Mouse (Mus musculus): ENCODE results near the gene Brpf3. TPM values are rescaled to one million over a fixed set of nuclear protein-coding genes. Genes with fewer than 3 reads are reported as not detected.

The Brpf3 gene
- polyA plus RNA-seq, 2 experiments: 48.6 to 98.3 TPM

DNA sequence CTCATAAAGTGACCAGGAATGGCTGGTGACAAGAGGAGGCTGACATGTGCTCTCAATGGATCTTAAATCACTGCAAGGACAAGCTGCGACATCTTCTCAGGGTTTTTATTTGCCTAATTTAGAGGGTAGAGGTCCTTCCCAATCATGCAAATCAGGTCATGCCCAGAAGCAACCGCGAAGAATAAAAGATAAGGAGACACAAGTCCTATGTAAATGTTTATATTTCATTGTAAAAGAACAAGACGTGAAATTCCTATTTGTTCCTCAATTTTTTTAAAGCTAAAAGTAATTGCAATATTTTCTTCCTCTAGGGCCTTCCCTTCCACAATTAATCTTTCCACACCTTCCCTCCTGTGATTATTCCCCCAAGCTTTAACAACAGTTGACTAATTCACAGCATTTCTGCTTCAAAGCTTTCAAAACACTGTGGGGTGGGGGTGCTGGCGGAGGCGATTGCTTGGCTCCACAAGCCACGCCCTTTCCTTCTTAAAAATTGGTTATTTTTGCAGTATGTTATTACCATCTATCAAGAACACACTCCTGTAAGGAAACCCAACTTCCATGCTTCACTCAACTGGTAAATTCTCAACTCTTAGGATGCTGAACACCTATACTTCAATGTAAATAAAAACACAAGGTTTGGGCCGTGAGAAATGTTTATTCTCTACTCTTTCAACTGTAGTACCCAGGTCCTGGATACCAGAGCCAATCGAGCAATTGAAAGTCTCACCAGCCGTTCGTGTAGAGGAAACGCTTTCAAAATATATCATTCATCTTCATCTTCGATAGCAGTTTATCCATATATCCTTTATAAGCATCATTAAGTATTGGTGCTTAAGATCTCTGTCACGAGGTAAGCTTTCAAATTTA is 1.4 kb upstream of the Brpf3 start:
- Histone ChIP-seq H3K4me1 (replicated peaks; ENCODE audit: control insufficient read depth in 2 of 2, insufficient read depth in 2 of 2, low read length in 1 of 2) (peaks cover 26 to 34% of the 10 kb centered on the region in 2 experiments), H3K27ac (peak overlapping the region; percentile 73), H3K4me3 (ENCODE audit: insufficient read depth in 1 of 2, low read depth in 2 of 2, low read length in 2 of 2) (peak overlapping the region; percentile 38 to 96), H3K9ac (replicated peaks) (peak overlapping the region; percentile 100), H3K9me3 (ENCODE audit: control insufficient read depth, low read length) (peaks cover 2% of the 10 kb centered on the region; the same call in 1 of the 2 replicates), H3K27me3 (ENCODE audit: control insufficient read depth, insufficient read depth, low read length) (no peaks in the 10 kb centered on the region), H3K4me2 (ENCODE audit: low read depth) (peak overlapping the region; percentile 98), H3K36me3 (replicated peaks; ENCODE audit: control insufficient read depth, insufficient read depth, low read depth) (peaks cover 7% of the 10 kb centered on the region)
- ATAC-seq (ENCODE audit: insufficient read depth) (no peak), DNase-seq (ENCODE audit: low read depth in 3 of 3, low spot score in 3 of 3) (no peak)
- WGBS (ENCODE audit: insufficient replicate concordance): 12% methylated on average over 14 of the region's 14 CpGs
- TF ChIP-seq EP300 (IDR thresholded peaks at IDR 0.05; ENCODE audit: low read depth) (no peak), CTCF (IDR thresholded peaks at IDR 0.05; ENCODE audit: low read depth) (no peak)

DNA sequence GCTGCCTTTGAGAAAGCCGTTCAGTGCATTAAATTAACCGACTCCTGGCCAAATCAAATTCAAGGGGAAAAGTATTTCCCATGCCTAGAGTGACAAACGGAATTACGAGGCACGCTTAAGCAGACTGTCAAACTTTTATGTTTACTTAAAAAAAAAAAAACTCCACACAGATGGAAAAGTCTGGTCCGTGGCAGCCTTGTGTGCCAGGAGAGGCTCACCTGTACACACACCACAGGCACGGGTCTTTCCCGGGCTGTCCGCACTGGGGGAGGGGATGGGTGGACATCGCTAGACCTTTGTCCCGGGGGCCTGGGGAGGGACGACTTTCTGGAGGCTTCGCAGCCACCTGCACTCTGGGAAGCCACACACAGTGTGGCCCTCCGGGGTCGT is 614 bp upstream of the Brpf3 start:
- TF ChIP-seq CTCF (IDR thresholded peaks at IDR 0.05; ENCODE audit: low read depth): no peak
- no peak for TF ChIP-seq EP300 (IDR thresholded peaks at IDR 0.05; ENCODE audit: low read depth)
- under 1% methylated on average over 15 of the region's 15 CpGs for WGBS (ENCODE audit: insufficient replicate concordance)
- Histone ChIP-seq H3K27me3 (ENCODE audit: control insufficient read depth, insufficient read depth, low read length) (no peaks in the 10 kb centered on the region), H3K9me3 (ENCODE audit: control insufficient read depth, low read length) (no peaks in the 10 kb centered on the region), H3K36me3 (replicated peaks; ENCODE audit: control insufficient read depth, insufficient read depth, low read depth) (peaks cover 13% of the 10 kb centered on the region), H3K4me3 (ENCODE audit: insufficient read depth in 1 of 2, low read depth in 2 of 2, low read length in 2 of 2) (peak overlapping the region; percentile 57 to 96), H3K9ac (replicated peaks) (peak overlapping the region; percentile 100), H3K4me1 (replicated peaks; ENCODE audit: control insufficient read depth in 2 of 2, insufficient read depth in 2 of 2, low read length in 1 of 2) (peaks cover 33 to 41% of the 10 kb centered on the region in 2 experiments), H3K4me2 (ENCODE audit: low read depth) (peak overlapping the region; percentile 98), H3K27ac (peak overlapping the region; percentile 73)
- peak in 1 of 3 experiments; percentile 30 for DNase-seq (ENCODE audit: low read depth in 3 of 3, low spot score in 3 of 3)
- ATAC-seq (ENCODE audit: insufficient read depth): peak; percentile 15

DNA sequence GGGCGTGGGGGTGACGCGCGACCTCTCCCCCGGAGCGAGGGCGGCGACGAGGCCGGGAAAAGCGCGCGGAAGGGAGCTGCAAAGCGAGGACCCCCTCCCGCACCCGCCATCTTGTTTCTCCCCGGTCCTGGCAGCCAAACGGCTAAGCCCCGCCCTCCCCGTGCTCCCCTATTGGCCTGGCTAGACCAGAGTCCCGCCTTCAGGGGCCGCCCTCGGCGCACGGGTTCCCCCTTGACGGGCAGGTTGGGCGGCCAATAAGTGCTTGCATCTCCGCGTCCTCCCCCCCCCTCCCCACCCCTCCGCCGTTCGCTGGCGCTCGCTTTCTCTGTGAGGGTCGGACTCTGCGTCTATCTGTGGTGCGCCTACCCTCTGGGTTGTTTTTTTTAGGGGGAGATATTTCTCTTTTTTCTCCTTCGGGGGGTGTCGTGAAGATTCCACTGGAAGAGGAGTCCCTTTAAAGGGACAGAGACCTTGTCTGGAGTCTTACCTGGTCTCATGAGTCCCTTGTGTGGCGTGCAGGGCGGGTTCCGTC is 650 bp downstream of the Brpf3 start:
- Histone ChIP-seq H3K4me1 (replicated peaks; ENCODE audit: control insufficient read depth in 2 of 2, insufficient read depth in 2 of 2, low read length in 1 of 2) (peaks cover 37 to 47% of the 10 kb centered on the region in 2 experiments), H3K9me3 (ENCODE audit: control insufficient read depth, low read length) (peaks cover 4% of the 10 kb centered on the region; the same call in 1 of the 2 replicates), H3K36me3 (replicated peaks; ENCODE audit: control insufficient read depth, insufficient read depth, low read depth) (peaks cover 26% of the 10 kb centered on the region), H3K4me2 (ENCODE audit: low read depth) (peak overlapping the region; percentile 98), H3K27ac (peak overlapping the region; percentile 83), H3K27me3 (ENCODE audit: control insufficient read depth, insufficient read depth, low read length) (no peaks in the 10 kb centered on the region), H3K9ac (replicated peaks) (peak overlapping the region; percentile 100), H3K4me3 (ENCODE audit: insufficient read depth in 1 of 2, low read depth in 2 of 2, low read length in 2 of 2) (peak overlapping the region; percentile 90 to 96)
- TF ChIP-seq EP300 (IDR thresholded peaks at IDR 0.05; ENCODE audit: low read depth): peak; percentile 24; the same call in 1 of the 2 replicates
- TF ChIP-seq CTCF (IDR thresholded peaks at IDR 0.05; ENCODE audit: low read depth): 0 out of 2 replicates have a peak, but pooled peaks have one; percentile 10
- under 1% methylated on average over 29 of the region's 42 CpGs for WGBS (ENCODE audit: insufficient replicate concordance)
- peak; percentile 92 for ATAC-seq (ENCODE audit: insufficient read depth)
- peak; percentile 98 for DNase-seq (ENCODE audit: low read depth in 3 of 3, low spot score in 3 of 3)

DNA sequence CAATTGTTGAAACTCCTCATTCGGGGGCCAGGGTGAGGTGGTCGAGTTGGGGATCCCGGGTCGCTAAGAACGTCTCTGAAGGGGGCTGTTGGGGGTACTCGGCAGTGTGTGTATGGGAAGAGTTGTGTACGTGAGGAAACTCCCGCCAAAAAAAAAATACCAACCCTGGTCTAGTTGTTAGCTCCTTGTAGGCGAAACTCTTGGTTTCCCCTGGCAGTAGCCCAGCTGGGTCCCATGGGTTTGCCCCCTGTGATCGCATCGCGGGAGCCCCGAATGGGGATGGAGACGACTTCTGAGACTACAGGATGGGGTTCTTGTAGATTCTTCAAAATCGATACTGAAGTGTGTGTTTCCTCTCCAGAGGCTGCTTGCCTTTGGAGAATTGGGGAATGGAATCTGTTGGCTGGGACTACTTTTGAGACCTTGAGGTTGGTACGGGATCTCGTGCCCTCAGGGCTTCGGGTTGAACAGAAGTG is 1.2 kb downstream of the Brpf3 start:
- Histone ChIP-seq H3K9me3 (ENCODE audit: control insufficient read depth, low read length) (peaks cover 4% of the 10 kb centered on the region; the same call in 1 of the 2 replicates), H3K27me3 (ENCODE audit: control insufficient read depth, insufficient read depth, low read length) (no peaks in the 10 kb centered on the region), H3K4me2 (ENCODE audit: low read depth) (peak overlapping the region; percentile 90), H3K27ac (peak overlapping the region; percentile 83), H3K9ac (replicated peaks) (peak overlapping the region; percentile 97), H3K4me1 (replicated peaks; ENCODE audit: control insufficient read depth in 2 of 2, insufficient read depth in 2 of 2, low read length in 1 of 2) (peaks cover 42 to 51% of the 10 kb centered on the region in 2 experiments), H3K4me3 (ENCODE audit: insufficient read depth in 1 of 2, low read depth in 2 of 2, low read length in 2 of 2) (peak overlapping the region; percentile 90 to 96), H3K36me3 (replicated peaks; ENCODE audit: control insufficient read depth, insufficient read depth, low read depth) (peaks cover 31% of the 10 kb centered on the region)
- no peak for DNase-seq (ENCODE audit: low read depth in 3 of 3, low spot score in 3 of 3)
- TF ChIP-seq EP300 (IDR thresholded peaks at IDR 0.05; ENCODE audit: low read depth) (no peak), CTCF (IDR thresholded peaks at IDR 0.05; ENCODE audit: low read depth) (no peak)
- 2% methylated on average over 18 of the region's 18 CpGs for WGBS (ENCODE audit: insufficient replicate concordance)
- ATAC-seq (ENCODE audit: insufficient read depth): no peak

DNA sequence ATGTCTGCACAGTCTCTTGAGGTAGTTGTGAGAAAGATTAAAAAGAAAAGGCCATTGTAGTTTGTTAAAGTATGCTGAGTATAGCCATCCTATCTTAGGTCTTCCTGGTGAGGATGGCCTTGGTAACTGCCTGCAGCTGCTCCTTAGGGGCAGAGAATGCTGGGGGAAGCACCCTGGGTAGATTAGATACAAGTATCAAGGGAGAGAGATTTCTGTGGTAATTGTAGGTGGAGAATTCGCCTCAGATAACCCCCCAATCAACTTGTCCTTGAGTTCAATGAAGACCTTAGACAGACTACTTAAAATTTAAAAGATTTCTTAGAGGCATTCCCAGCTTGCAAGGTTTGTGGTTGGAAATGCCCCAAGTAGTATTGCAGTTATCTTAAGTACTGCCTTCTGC is 2.4 kb downstream of the Brpf3 start:
- peaks cover 52 to 64% of the 10 kb centered on the region in 2 experiments for H3K4me1 ChIP-seq (replicated peaks; ENCODE audit: control insufficient read depth in 2 of 2, insufficient read depth in 2 of 2, low read length in 1 of 2)
- 17% methylated on average over 1 of the region's 1 CpGs for WGBS (ENCODE audit: insufficient replicate concordance)
- peak overlapping the region; percentile 90 for H3K4me2 ChIP-seq (ENCODE audit: low read depth)
- H3K9me3 ChIP-seq (ENCODE audit: control insufficient read depth, low read length): peaks cover 4% of the 10 kb centered on the region; the same call in 1 of the 2 replicates
- peak overlapping the region; percentile 90 to 96 for H3K4me3 ChIP-seq (ENCODE audit: insufficient read depth in 1 of 2, low read depth in 2 of 2, low read length in 2 of 2)
- no peak for TF ChIP-seq CTCF (IDR thresholded peaks at IDR 0.05; ENCODE audit: low read depth)
- TF ChIP-seq EP300 (IDR thresholded peaks at IDR 0.05; ENCODE audit: low read depth): peak; percentile 62
- peaks cover 43% of the 10 kb centered on the region for H3K36me3 ChIP-seq (replicated peaks; ENCODE audit: control insufficient read depth, insufficient read depth, low read depth)
- peak overlapping the region; percentile 97 for H3K9ac ChIP-seq (replicated peaks)
- DNase-seq (ENCODE audit: low read depth in 3 of 3, low spot score in 3 of 3): no peak
- ATAC-seq (ENCODE audit: insufficient read depth): no peak
- H3K27me3 ChIP-seq (ENCODE audit: control insufficient read depth, insufficient read depth, low read length): no peaks in the 10 kb centered on the region
- peak overlapping the region; percentile 83 for H3K27ac ChIP-seq

All from liver, embryonic 14.5 days (tissue).